Mouse (Mus musculus) G1E (cell line): ENCODE results near the gene Mrvi1. TPM values are rescaled to one million over a fixed set of nuclear protein-coding genes. Genes with fewer than 3 reads are reported as not detected.

Experiments used
- ATAC-seq: 2 replicates; pipeline ENCODE4 v1.8.0; 2016; ENCODE audit warnings: mild to moderate bottlenecking; ENCODE audit not compliant: insufficient number of reproducible peaks, poor library complexity, low FRiP score, severe bottlenecking; ENCODE audit errors: extremely low read depth
- DNase-seq: peaks from one replicate; pipeline ENCODE4 v3.0.0; 2012; ENCODE audit warnings: low spot score
- H3K27me3 ChIP-seq: 2 replicates; pipeline ENCODE4 v1.6.1; 2012; ENCODE audit warnings: mild to moderate bottlenecking, low read length, inconsistent platforms; ENCODE audit not compliant: insufficient read depth
- H3K36me3 ChIP-seq: replicated peaks from 2 replicates; pipeline ENCODE3; 2012; ENCODE audit warnings: mild to moderate bottlenecking, inconsistent platforms
- H3K4me1 ChIP-seq: 2 replicates; pipeline ENCODE4 v1.6.1; 2012; ENCODE audit warnings: low read depth, low read length, inconsistent platforms, mixed read lengths; ENCODE audit not compliant: insufficient read depth
- H3K4me3 ChIP-seq: 2 replicates; pipeline ENCODE4 v1.5.1; 2012; ENCODE audit warnings: low read depth, mild to moderate bottlenecking, inconsistent platforms, low read length, moderate library complexity, mixed read lengths
- H3K9me3 ChIP-seq: replicated peaks from 2 replicates; pipeline ENCODE4 v1.6.1; 2012; ENCODE audit warnings: inconsistent platforms
- CTCF ChIP-seq: IDR thresholded peaks from 2 replicates; pipeline ENCODE4 v1.5.1; 2012; ENCODE audit warnings: low read depth, low read length, inconsistent platforms, mixed read lengths
- GATA1 ChIP-seq: IDR thresholded peaks from 2 replicates; pipeline ENCODE4 v1.6.1; 2012; ENCODE audit warnings: borderline replicate concordance, low read length, inconsistent platforms, mixed read lengths
- GATA2 ChIP-seq: IDR thresholded peaks from 2 replicates; pipeline ENCODE4 v1.6.1; 2012; ENCODE audit warnings: low read depth, low read length, inconsistent platforms, borderline replicate concordance
- POLR2AphosphoS5 ChIP-seq: IDR thresholded peaks from 2 replicates; pipeline ENCODE4 v1.6.1; 2012; ENCODE audit warnings: low read depth, low read length, inconsistent platforms; ENCODE audit not compliant: insufficient replicate concordance
- TAL1 ChIP-seq: conservative IDR thresholded peaks from 2 replicates; pipeline ENCODE4 v1.6.1; 2012; ENCODE audit warnings: low read depth, low read length, inconsistent platforms, mixed read lengths
- polyA plus RNA-seq: library from polyadenylated mRNA; stranded (reverse); fragments of >175 nt; gene quantifications from 2 replicates; pipeline ENCODE4 v1.2.3, GENCODE M21; 2012
- total RNA-seq, 2 experiments: library from RNA; stranded (forward) in 1 of 2; stranded (reverse) in 1 of 2; fragments of 200-1000 nt in 1 of 2; fragments of >200 nt in 1 of 2; fragmentation: Nextera tagmentation in 1 of 2; gene quantifications; 2 replicates each; pipeline ENCODE4 v1.2.3; 2014 to 2017

Mrvi1 gene
- total and polyA plus RNA-seq, 3 experiments: 0.04 to 0.11 TPM; not detected in 1

DNA sequence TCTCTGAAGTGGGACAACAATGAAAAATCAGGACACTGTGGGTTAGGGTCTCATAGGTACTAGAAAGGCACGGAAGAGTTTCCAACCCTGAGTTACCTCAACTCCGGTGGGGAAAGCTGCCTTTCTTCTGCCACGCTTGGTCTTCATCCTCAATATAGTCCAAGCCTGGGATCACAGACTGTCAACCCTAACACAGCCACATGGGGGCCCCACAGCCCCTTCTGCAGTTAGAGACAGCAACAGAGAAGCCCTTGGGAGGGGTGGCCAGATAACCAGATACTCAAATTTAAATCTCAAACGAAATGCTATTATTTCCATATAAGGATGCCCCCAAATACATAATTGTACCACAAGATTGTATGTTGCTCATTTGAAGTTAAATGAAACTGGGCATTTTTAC is 503 bp upstream of the Mrvi1 start:
- H3K9me3 ChIP-seq: no peaks in the 10 kb centered on the region
- no peaks in the 10 kb centered on the region for H3K36me3 ChIP-seq
- no peak overlapping the region for H3K4me3 ChIP-seq
- ATAC-seq (no peak), DNase-seq (no peak)
- H3K27me3 ChIP-seq: peaks cover 23% of the 10 kb centered on the region
- no peaks in the 10 kb centered on the region for H3K4me1 ChIP-seq
- TF ChIP-seq POLR2AphosphoS5 (no peak), GATA2 (no peak)

DNA sequence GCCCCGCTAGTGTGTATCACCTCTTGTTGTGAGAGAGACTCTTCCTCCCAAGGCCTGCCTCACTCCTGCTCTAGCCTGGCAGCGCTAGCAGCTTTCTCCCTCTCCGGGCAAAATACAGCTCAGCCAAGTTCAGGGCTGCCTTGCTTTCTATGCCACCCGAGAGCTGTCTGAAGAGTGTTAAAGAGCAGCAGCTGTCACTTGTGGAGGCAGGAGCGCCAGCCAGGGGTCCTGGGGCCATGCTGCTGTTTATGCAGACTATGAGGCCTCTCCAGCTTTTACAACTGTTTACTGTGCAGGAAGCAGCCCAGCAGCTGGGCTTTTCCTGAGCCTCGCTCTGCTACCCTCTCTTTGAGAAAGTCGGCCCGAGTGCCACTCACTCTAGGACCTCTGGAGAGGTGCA is 1.2 kb downstream of the Mrvi1 start:
- Histone ChIP-seq H3K9me3 (no peaks in the 10 kb centered on the region), H3K4me1 (no peaks in the 10 kb centered on the region), H3K36me3 (no peaks in the 10 kb centered on the region), H3K27me3 (peaks cover 26% of the 10 kb centered on the region), H3K4me3 (no peak overlapping the region)
- DNase-seq: no peak
- TF ChIP-seq GATA1 (no peak), TAL1 (no peak), CTCF (no peak), POLR2AphosphoS5 (no peak), GATA2 (no peak)
- no peak for ATAC-seq

DNA sequence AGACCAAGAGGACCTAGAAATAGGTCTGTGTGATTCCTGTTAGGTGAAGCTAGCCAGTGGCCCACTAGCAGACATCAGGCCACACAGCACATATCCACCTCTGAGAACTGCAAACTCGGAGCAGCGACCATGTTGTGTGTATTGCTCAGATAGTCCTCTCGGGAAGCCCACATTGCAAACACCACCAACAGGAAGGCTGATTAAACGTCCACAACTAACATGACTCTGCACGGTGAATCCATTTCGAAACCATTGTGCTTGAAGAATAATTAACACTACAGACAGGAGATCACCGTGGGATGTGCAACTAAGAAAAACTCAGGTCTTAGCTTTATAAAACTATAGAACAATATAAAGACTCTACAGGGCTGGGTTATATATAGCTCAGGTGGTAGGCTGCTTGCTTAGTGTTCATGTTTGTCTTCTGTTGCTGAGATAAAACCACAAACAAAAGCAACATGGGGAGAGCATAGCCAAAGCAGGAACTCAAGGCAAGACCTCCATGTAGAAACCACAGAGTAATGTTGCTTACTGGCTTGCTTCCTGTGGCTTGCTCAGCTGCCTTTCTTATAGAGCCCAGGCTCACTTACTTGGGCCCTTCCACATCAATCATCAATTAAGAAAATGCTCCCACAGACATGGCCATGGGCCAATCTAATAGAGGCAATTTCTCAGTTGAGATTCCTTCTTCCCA is 4.4 kb downstream of the Mrvi1 start:
- ATAC-seq: no peak
- Histone ChIP-seq H3K9me3 (no peaks in the 10 kb centered on the region), H3K27me3 (peaks cover 31% of the 10 kb centered on the region), H3K4me1 (no peaks in the 10 kb centered on the region), H3K4me3 (no peak overlapping the region), H3K36me3 (no peaks in the 10 kb centered on the region)
- TF ChIP-seq CTCF: no peak
- TF ChIP-seq GATA2: no peak
- no peak for TF ChIP-seq POLR2AphosphoS5
- TF ChIP-seq GATA1: no peak
- no peak for TF ChIP-seq TAL1
- no peak for DNase-seq

DNA sequence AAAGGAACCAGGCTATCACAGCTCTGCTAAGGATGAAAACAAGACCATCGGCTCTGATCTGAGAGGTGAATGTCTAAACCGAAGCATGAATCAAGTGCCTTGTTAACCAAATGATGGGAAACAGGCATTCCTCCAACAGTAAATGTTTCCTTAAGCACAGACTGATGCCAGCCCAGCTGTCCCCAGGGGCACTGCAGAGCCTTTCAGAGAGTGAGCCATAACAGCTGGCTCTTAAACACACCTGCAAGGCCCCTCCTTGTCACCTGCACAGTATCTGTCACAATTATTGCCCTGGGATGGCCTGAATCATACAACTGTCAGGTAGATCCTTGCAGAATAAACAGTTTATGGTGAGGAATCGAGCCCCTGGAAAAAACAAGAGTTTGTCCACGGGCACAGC is 8.8 kb downstream of the Mrvi1 start:
- Histone ChIP-seq H3K27me3 (peaks cover 20% of the 10 kb centered on the region; the same call in 1 of the 2 replicates), H3K9me3 (no peaks in the 10 kb centered on the region), H3K4me1 (no peaks in the 10 kb centered on the region), H3K4me3 (no peak overlapping the region), H3K36me3 (no peaks in the 10 kb centered on the region)
- TF ChIP-seq TAL1 (no peak), POLR2AphosphoS5 (no peak), CTCF (no peak), GATA1 (no peak), GATA2 (no peak)
- DNase-seq (no peak), ATAC-seq (no peak)

DNA sequence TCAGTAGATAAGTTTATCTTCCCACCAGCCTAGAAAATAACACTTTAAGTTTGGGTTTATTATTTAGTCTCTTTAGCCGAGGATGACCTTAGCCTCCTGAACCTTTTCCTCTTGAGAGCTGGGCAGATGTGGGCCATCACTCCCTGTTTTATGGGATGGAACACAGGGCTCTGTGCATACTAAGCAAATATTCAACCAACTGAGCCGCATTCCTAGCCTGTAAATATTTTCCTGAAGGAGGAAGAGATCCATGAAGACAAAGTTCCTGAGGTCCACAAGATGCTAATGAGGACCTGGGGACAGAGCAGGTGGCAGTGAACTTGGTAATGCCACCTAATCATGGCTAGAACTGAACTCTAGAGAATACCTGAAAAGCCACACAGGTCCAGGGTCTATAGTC is 9.5 kb downstream of the Mrvi1 start:
- Histone ChIP-seq H3K4me3 (no peak overlapping the region), H3K36me3 (no peaks in the 10 kb centered on the region), H3K4me1 (no peaks in the 10 kb centered on the region), H3K27me3 (peaks cover 20% of the 10 kb centered on the region; the same call in 1 of the 2 replicates), H3K9me3 (no peaks in the 10 kb centered on the region)
- DNase-seq (no peak), ATAC-seq (no peak)
- no peak for TF ChIP-seq GATA2
- TF ChIP-seq TAL1: no peak
- TF ChIP-seq GATA1: no peak
- TF ChIP-seq POLR2AphosphoS5: no peak
- no peak for TF ChIP-seq CTCF

DNA sequence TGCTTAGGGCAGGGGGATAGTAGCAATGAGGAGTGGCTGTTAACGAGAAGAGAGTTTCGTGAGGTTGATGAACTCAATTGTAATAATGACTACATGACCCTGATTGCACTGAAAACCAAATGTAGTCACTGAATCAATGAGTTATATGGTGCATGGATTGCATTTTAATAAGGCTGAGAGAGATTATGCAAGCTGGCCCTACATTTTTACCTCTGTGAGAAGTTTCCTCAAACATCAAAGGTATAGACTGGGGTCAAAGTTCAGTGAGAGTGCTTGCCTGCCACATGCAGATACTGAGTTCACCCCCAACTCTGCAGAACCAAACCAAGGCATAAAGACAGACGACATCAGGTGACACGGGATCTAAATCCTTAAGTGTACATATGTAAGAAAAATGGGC is 14.9 kb downstream of the Mrvi1 start:
- no peaks in the 10 kb centered on the region for H3K9me3 ChIP-seq
- no peak overlapping the region for H3K4me3 ChIP-seq
- H3K4me1 ChIP-seq: no peaks in the 10 kb centered on the region
- TF ChIP-seq POLR2AphosphoS5: no peak
- TF ChIP-seq GATA2: no peak
- no peak for TF ChIP-seq GATA1
- no peak for TF ChIP-seq CTCF
- TF ChIP-seq TAL1: no peak
- no peak for ATAC-seq
- no peak for DNase-seq
- no peaks in the 10 kb centered on the region for H3K36me3 ChIP-seq
- peaks cover 15% of the 10 kb centered on the region; the same call in 1 of the 2 replicates for H3K27me3 ChIP-seq

DNA sequence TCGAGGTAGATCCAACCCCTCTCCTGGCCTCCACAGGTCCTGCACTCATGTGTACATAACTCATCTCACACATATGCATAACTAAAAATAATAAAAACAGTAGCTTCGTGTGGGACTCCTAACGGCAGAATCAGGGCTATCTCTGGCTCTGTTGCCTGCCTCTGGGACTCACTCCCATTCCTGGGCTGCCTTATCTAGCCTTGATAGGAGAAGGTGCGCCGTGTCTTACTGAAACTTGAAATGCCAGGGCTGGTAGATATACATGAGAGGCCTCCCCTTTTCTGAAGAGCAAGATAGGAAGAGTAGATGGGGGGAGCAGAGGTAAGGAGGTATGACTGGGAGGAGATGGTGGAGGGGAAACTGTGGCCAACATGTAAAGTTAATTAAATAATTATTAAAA is 15.4 kb downstream of the Mrvi1 start:
- no peaks in the 10 kb centered on the region for H3K9me3 ChIP-seq
- H3K4me1 ChIP-seq: no peaks in the 10 kb centered on the region
- DNase-seq (no peak), ATAC-seq (no peak)
- no peak overlapping the region for H3K4me3 ChIP-seq
- H3K36me3 ChIP-seq: no peaks in the 10 kb centered on the region
- H3K27me3 ChIP-seq: peaks cover 16% of the 10 kb centered on the region; the same call in 1 of the 2 replicates
- TF ChIP-seq GATA1 (no peak), TAL1 (no peak), CTCF (no peak), POLR2AphosphoS5 (no peak), GATA2 (no peak)
